ENCODE assay signal across 16 mouse cellular contexts in genomic region chr2:115923247-115923646, GRCm38 (mm10).
A peak's percentile ranks its signal among the peaks of the same experiment; 100 is the strongest.
DNase-seq lines count a peak whose midpoint lies in the region; ATAC-seq and TF ChIP-seq lines count a peak whose summit lies in the region.
"Had no signal": no experiment of that assay in that cellular context is flagged by ENCODE, and none has a peak within 500 bp of the region (broad histone marks: within the 10 kb centered on the region; RNA-seq: fewer than 3 reads in every experiment).

No protein-coding gene starts in this region.

- no peaks in the 10 kb centered on the region for H3K9me3 ChIP-seq in hindbrain, embryonic 12.5 days (replicated peaks)
- no peaks in the 10 kb centered on the region for H3K9me3 ChIP-seq in hindbrain, postnatal 0 days (ENCODE audit: low read length)
- no peaks in the 10 kb centered on the region for H3K9me3 ChIP-seq in forebrain, embryonic 13.5 days (replicated peaks)
- H3K9me3 ChIP-seq: embryonic facial prominence, embryonic 13.5 days; heart, embryonic 10.5 days; liver, embryonic 13.5 days; megakaryocyte, embryonic 14.5 days had no signal

- in situ Hi-C loops in Patski (cut with MboI; ENCODE audit: low pct_unique_long_range_greater_than_20kb) = no loop called here

- TF ChIP-seq CTCF in hindbrain, postnatal 0 days (IDR thresholded peaks at IDR 0.05; ENCODE audit: low read depth) = no peak
- no peak for TF ChIP-seq CTCF in Patski (IDR thresholded peaks at IDR 0.05)

- CTCF ChIA-PET in Patski (lab: Charles Lee) = no interaction called here

- H3K9ac ChIP-seq in hindbrain, embryonic 12.5 days = no peak overlapping the region
- H3K9ac ChIP-seq in hindbrain, postnatal 0 days (replicated peaks; ENCODE audit: low read length) = no peak overlapping the region
- H3K9ac ChIP-seq in forebrain, embryonic 13.5 days = no peak overlapping the region
- H3K9ac ChIP-seq: embryonic facial prominence, embryonic 13.5 days; liver, embryonic 13.5 days had no signal

- H3K4me1 ChIP-seq in hindbrain, embryonic 12.5 days = peaks cover 43% of the 10 kb centered on the region
- 0 out of 2 replicates have a peak, but pooled peaks cover 5% of the 10 kb centered on the region for H3K4me1 ChIP-seq in hindbrain, postnatal 0 days (ENCODE audit: insufficient read depth, low read length)
- H3K4me1 ChIP-seq in forebrain, embryonic 13.5 days = peaks cover 68% of the 10 kb centered on the region
- H3K4me1 ChIP-seq: liver, embryonic 13.5 days; megakaryocyte, embryonic 14.5 days had no signal

- no peak overlapping the region for H3K4me3 ChIP-seq in hindbrain, embryonic 12.5 days
- H3K4me3 ChIP-seq in hindbrain, postnatal 0 days (ENCODE audit: low read length) = no peak overlapping the region
- no peak overlapping the region for H3K4me3 ChIP-seq in forebrain, embryonic 13.5 days
- H3K4me3 ChIP-seq: embryonic facial prominence, embryonic 13.5 days; heart, embryonic 10.5 days; liver, embryonic 13.5 days; megakaryocyte, embryonic 14.5 days; myocyte had no signal

- DNase-seq in hindbrain, postnatal 0 days (ENCODE audit: low spot score) = no peak
- peak; percentile 34 for DNase-seq in Patski (ENCODE audit: low read depth, low spot score)
- DNase-seq in mesoderm, embryonic 11.5 days (ENCODE audit: low read depth, low spot score) = peak; percentile 53
- no peak for DNase-seq in thymus, postnatal 4 days
- no peak for DNase-seq in right cerebral cortex, postnatal 4 days
- DNase-seq: cerebellum, adult 18-20 months; kidney, postnatal 4 days; liver, embryonic 13.5 days had no signal

- POLR2A ChIA-PET in Patski (lab: Charles Lee) = no interaction called here

- WGBS in hindbrain, embryonic 12.5 days = 33% methylated on average over 6 of the region's 6 CpGs
- WGBS in hindbrain, postnatal 0 days = 35% methylated on average over 6 of the region's 6 CpGs
- WGBS in forebrain, embryonic 13.5 days = 22% methylated on average over 6 of the region's 6 CpGs

- H3K4me2 ChIP-seq in hindbrain, embryonic 12.5 days (replicated peaks) = no peak overlapping the region
- H3K4me2 ChIP-seq in hindbrain, postnatal 0 days (ENCODE audit: low read depth, low read length) = no peak overlapping the region
- H3K4me2 ChIP-seq in forebrain, embryonic 13.5 days = 0 out of 2 replicates have a peak overlapping the region, but pooled peaks have one; percentile 0
- H3K4me2 ChIP-seq: embryonic facial prominence, embryonic 13.5 days; liver, embryonic 13.5 days had no signal

- 0 out of 2 replicates have a peak, but pooled peaks cover 4% of the 10 kb centered on the region for H3K36me3 ChIP-seq in hindbrain, embryonic 12.5 days
- H3K36me3 ChIP-seq in hindbrain, postnatal 0 days (ENCODE audit: insufficient read depth, low read length) = no peaks in the 10 kb centered on the region
- H3K36me3 ChIP-seq in forebrain, embryonic 13.5 days (ENCODE audit: poor library complexity, severe bottlenecking) = peaks cover 18% of the 10 kb centered on the region
- H3K36me3 ChIP-seq: embryonic facial prominence, embryonic 13.5 days; liver, embryonic 13.5 days had no signal

- ATAC-seq in hindbrain, embryonic 12.5 days (ENCODE audit: low FRiP score) = peak; percentile 71
- no peak for ATAC-seq in hindbrain, postnatal 0 days
- ATAC-seq in Patski = peak; percentile 44
- peak; percentile 69 for ATAC-seq in forebrain, embryonic 13.5 days
- ATAC-seq: CD4-positive, CD25-positive, alpha-beta regulatory T cell, adult 4 months; intestine, embryonic 16.5 days had no signal

- no peaks in the 10 kb centered on the region for H3K27me3 ChIP-seq in hindbrain, embryonic 12.5 days
- no peaks in the 10 kb centered on the region for H3K27me3 ChIP-seq in hindbrain, postnatal 0 days (ENCODE audit: insufficient read depth, low read length)
- H3K27me3 ChIP-seq in Patski = no peaks in the 10 kb centered on the region
- H3K27me3 ChIP-seq in forebrain, embryonic 13.5 days = no peaks in the 10 kb centered on the region
- H3K27me3 ChIP-seq: embryonic facial prominence, embryonic 13.5 days; liver, embryonic 13.5 days; megakaryocyte, embryonic 14.5 days had no signal

- peak overlapping the region; percentile 44 for H3K27ac ChIP-seq in hindbrain, embryonic 12.5 days
- no peak overlapping the region for H3K27ac ChIP-seq in hindbrain, postnatal 0 days
- H3K27ac ChIP-seq in forebrain, embryonic 13.5 days = peak overlapping the region; percentile 64
- H3K27ac ChIP-seq: embryonic facial prominence, embryonic 13.5 days; heart, embryonic 10.5 days; liver, embryonic 13.5 days had no signal

Comparison
In these comparisons a context has a peak if more than half of its experiments do, and no peak if none do; other contexts are left out.
1. DNase-seq: peak in Patski (single experiment) and mesoderm, embryonic 11.5 days (single experiment); none in hindbrain, postnatal 0 days (single experiment), thymus, postnatal 4 days (single experiment) and right cerebral cortex, postnatal 4 days (single experiment).